Mouse (Mus musculus): ENCODE measurements around the gene Klra17. TPM values are rescaled to one million over a fixed set of nuclear protein-coding genes. Genes with fewer than 3 reads are reported as not detected.

The Klra17 gene
- polyA plus RNA-seq, 1 experiment from 2014 or later: not detected

Other genes starting within 250 kb of the Klra17 start
- not detected in 2 replicates for gene Klrc3, start 233.3 kb downstream of the Klra17 start, polyA plus RNA-seq (2014; fragmentation: Nextera tagmentation; extraction: Ambion mirVana)
- gene Klrc2, start 216.0 kb downstream of the Klra17 start, polyA plus RNA-seq (2014; fragmentation: Nextera tagmentation; extraction: Ambion mirVana): not detected in 2 replicates
- gene Klrc1, start 197.7 kb downstream of the Klra17 start, polyA plus RNA-seq (2014; fragmentation: Nextera tagmentation; extraction: Ambion mirVana): not detected in 2 replicates
- gene Klri1, start 159.5 kb downstream of the Klra17 start, polyA plus RNA-seq (2014; fragmentation: Nextera tagmentation; extraction: Ambion mirVana): not detected in 2 replicates
- not detected in 2 replicates for gene Klri2, start 136.2 kb downstream of the Klra17 start, polyA plus RNA-seq (2014; fragmentation: Nextera tagmentation; extraction: Ambion mirVana)
- gene Gm156, start 92.4 kb downstream of the Klra17 start, polyA plus RNA-seq (2014; fragmentation: Nextera tagmentation; extraction: Ambion mirVana): not detected in 2 replicates
- not detected in 2 replicates for gene Gm17631, start 14.0 kb downstream of the Klra17 start, polyA plus RNA-seq (2014; fragmentation: Nextera tagmentation; extraction: Ambion mirVana)
- not detected in 2 replicates for gene Klra5, start 41.0 kb upstream of the Klra17 start, polyA plus RNA-seq (2014; fragmentation: Nextera tagmentation; extraction: Ambion mirVana)
- not detected in 2 replicates for gene Klra6, start 150.3 kb upstream of the Klra17 start, polyA plus RNA-seq (2014; fragmentation: Nextera tagmentation; extraction: Ambion mirVana)
- not detected in 2 replicates for gene Klra4, start 190.6 kb upstream of the Klra17 start, polyA plus RNA-seq (2014; fragmentation: Nextera tagmentation; extraction: Ambion mirVana)